Mouse (Mus musculus): ENCODE results near the gene Pfkp. TPM values are rescaled to one million over a fixed set of nuclear protein-coding genes. Genes with fewer than 3 reads are reported as not detected.

Pfkp gene
- polyA plus RNA-seq, 1 experiment from 2014 or later, result 10.2 TPM

DNA sequence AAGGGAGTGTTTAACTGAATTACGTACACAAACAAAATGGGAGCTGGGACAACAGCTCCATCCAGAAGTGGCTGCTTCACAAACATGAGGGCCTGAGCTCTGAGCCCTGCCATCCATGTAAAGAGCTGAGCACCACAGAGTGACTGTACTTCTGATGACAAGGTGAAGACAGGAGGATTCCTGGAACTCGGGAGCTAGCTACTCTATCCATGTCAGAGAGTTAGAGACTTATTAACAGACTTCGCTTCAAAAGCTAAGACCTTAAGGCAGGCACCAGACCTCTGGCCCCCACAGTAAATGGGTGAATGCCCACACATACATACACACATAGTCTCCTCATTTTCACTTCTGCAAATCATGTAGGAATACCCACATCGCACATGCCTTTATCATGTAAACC lies 11.6 kb downstream of the Pfkp start:
- H3K36me3 ChIP-seq, result no peaks in the 10 kb centered on the region
- no peak overlapping the region for H3K27ac ChIP-seq
- H3K9ac ChIP-seq (replicated peaks), result no peak overlapping the region
- no peaks in the 10 kb centered on the region for H3K9me3 ChIP-seq
- no peaks in the 10 kb centered on the region for H3K27me3 ChIP-seq
- no peak for ATAC-seq (ENCODE audit: insufficient number of reproducible peaks, insufficient read depth, low FRiP score, low TSS enrichment, low read depth)
- no peak overlapping the region for H3K4me2 ChIP-seq
- H3K4me3 ChIP-seq (replicated peaks), result no peak overlapping the region
- 87% methylated on average over 4 of the region's 4 CpGs for WGBS
- H3K4me1 ChIP-seq (replicated peaks), result peaks cover 27% of the 10 kb centered on the region

DNA sequence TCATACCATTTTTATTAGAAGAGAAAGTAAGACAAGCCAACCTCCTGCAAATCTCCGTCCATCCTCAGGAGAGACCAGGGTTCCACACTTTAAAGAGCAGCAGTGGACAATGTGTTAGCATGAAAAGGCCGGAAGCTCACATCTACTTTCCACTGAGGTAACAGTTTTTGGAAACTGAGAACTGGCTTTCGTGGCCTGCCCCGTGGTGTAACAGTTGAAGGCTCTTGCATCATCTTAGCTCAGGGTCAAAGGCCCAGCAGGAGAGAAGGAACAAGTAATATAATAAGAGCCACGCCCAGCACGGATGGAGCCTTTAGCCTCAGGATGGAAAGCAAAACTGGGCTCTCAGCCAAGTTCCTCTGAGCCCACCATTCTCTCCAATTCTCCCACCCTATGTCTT lies 12.1 kb downstream of the Pfkp start:
- Histone ChIP-seq H3K27me3 (no peaks in the 10 kb centered on the region), H3K9me3 (no peaks in the 10 kb centered on the region), H3K4me3 (replicated peaks) (no peak overlapping the region), H3K27ac (no peak overlapping the region), H3K4me1 (replicated peaks) (peaks cover 32% of the 10 kb centered on the region), H3K36me3 (no peaks in the 10 kb centered on the region), H3K4me2 (no peak overlapping the region), H3K9ac (replicated peaks) (no peak overlapping the region)
- ATAC-seq (ENCODE audit: insufficient number of reproducible peaks, insufficient read depth, low FRiP score, low TSS enrichment, low read depth), result no peak
- WGBS, result 75% methylated on average over 6 of the region's 6 CpGs

DNA sequence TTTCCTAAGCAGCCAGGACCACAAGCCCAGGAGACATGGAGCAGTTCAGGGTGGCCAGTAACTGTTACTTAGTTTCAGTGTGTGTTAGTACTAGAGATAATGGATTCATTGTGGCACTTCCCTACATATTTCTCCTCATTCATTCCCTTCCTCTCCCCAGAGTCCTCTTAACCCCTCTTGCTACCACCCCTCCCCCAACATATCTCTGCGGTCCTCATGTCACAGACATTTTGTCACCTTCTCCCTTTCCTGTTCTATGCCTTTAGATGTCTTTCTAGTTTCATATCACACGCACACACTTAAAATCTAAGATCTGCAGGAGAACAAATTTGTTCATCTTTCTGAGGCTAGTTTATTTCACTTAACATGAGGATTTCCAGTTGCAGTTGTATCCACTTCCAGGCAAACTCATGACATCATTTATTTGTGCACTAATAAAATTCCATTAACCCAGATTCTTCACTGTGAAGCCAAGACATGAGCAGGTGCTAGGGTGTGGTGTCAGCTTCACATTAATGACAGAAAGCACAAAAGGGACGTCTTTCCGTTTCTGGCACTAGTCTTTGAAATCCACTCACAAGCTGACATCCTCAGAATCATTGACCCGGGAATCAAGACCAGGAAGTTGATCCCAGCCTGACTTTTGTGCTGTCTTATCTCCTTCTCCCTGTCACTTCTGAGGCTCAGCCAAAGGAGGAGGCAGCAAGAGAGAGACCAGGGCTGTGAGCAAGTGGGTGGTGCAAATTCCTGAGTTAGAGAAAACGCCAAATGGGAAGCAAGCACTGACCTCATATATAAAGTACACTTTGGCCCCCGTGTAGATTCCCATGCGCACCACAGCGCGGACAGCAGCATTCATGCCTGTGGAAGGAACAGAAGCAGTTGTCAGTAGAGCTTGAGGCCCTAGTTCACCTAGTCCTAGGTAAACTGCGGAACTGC lies 13.2 kb downstream of the Pfkp start:
- H3K9me3 ChIP-seq, result no peaks in the 10 kb centered on the region
- H3K4me1 ChIP-seq (replicated peaks), result peaks cover 32% of the 10 kb centered on the region
- WGBS, result 72% methylated on average over 11 of the region's 11 CpGs

DNA sequence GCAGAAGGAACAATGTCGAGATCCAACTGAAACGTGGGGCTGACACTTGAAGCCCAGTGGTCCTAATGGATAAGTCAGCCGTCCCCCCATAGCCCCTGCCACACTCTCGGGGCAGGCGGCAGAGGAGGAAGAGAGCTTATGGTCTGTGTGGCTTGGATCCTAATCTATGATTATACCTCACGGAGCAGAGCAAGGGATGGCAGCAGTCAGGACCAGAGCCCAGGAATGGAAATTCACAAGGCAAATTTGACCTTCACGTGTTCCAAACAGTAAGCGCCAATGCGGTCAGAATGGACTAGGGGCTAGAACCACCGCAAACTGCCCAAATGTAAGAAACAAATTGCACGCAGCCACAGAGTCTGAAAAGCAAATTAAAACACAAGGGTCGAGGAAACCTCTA lies 14.5 kb downstream of the Pfkp start:
- Histone ChIP-seq H3K9me3 (no peaks in the 10 kb centered on the region), H3K27ac (no peak overlapping the region), H3K36me3 (no peaks in the 10 kb centered on the region), H3K4me3 (replicated peaks) (no peak overlapping the region), H3K4me1 (replicated peaks) (peaks cover 43% of the 10 kb centered on the region), H3K4me2 (no peak overlapping the region), H3K27me3 (no peaks in the 10 kb centered on the region), H3K9ac (replicated peaks) (no peak overlapping the region)
- ATAC-seq (ENCODE audit: insufficient number of reproducible peaks, insufficient read depth, low FRiP score, low TSS enrichment, low read depth), result no peak
- WGBS, result 74% methylated on average over 12 of the region's 12 CpGs

More for the DNA sequence above, 13.2 kb downstream of the Pfkp start:
- no peak overlapping the region for H3K4me2 ChIP-seq
- ATAC-seq (ENCODE audit: insufficient number of reproducible peaks, insufficient read depth, low FRiP score, low TSS enrichment, low read depth), result no peak
- H3K9ac ChIP-seq (replicated peaks), result no peak overlapping the region
- no peak overlapping the region for H3K27ac ChIP-seq
- H3K36me3 ChIP-seq, result no peaks in the 10 kb centered on the region
- H3K4me3 ChIP-seq (replicated peaks), result no peak overlapping the region
- no peaks in the 10 kb centered on the region for H3K27me3 ChIP-seq

DNA sequence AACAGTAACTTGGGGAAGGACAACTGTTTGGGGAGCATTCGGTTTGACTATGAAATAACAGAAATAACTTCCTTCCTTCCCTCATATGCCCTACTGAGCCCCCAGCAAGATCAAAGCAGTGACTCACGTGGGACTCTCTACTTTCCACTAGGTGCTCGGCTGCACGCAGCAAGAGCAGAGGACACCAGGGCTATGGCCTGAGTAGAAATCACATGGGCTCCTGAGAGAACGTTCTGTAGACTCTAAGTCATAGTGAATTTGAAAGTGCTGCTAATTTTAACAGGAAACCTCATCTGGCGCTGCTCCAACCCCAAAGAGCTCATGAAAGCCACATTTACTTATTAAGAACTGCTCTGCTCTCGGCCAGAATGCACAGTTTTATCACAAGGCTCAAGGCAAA lies 15.1 kb downstream of the Pfkp start:
- H3K4me2 ChIP-seq, result no peak overlapping the region
- peaks cover 45% of the 10 kb centered on the region for H3K4me1 ChIP-seq (replicated peaks)
- 37% methylated on average over 7 of the region's 7 CpGs for WGBS
- H3K36me3 ChIP-seq, result no peaks in the 10 kb centered on the region
- no peaks in the 10 kb centered on the region for H3K9me3 ChIP-seq
- H3K9ac ChIP-seq (replicated peaks), result no peak overlapping the region
- 0 out of 2 replicates have a peak overlapping the region, but pooled peaks have one; percentile 4 for H3K27ac ChIP-seq
- no peaks in the 10 kb centered on the region for H3K27me3 ChIP-seq
- no peak overlapping the region for H3K4me3 ChIP-seq (replicated peaks)
- no peak for ATAC-seq (ENCODE audit: insufficient number of reproducible peaks, insufficient read depth, low FRiP score, low TSS enrichment, low read depth)

DNA sequence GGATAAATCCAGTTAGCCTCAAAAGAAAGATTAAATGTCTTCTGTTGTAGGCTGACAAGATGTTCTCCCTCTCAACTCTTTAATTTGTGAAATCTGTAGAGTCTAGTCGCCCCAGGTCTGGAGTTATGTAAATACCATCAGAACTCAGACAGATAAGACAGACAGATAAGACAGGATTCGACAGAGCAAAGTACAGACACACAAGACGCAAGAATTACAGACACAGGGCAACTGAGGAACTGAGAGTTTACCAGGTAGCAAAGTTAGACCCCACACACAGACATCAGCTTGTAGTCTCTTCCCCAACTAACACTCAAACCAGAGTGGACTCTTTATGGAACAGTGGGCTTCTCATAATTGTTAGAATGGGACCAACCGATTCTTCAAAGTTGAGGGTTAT lies 15.6 kb downstream of the Pfkp start:
- no peaks in the 10 kb centered on the region for H3K36me3 ChIP-seq
- H3K9ac ChIP-seq (replicated peaks), result no peak overlapping the region
- no peaks in the 10 kb centered on the region for H3K27me3 ChIP-seq
- no peaks in the 10 kb centered on the region for H3K9me3 ChIP-seq
- H3K4me1 ChIP-seq (replicated peaks), result peaks cover 45% of the 10 kb centered on the region
- WGBS, result 70% methylated on average over 4 of the region's 4 CpGs
- H3K4me2 ChIP-seq, result no peak overlapping the region
- no peak for ATAC-seq (ENCODE audit: insufficient number of reproducible peaks, insufficient read depth, low FRiP score, low TSS enrichment, low read depth)
- H3K4me3 ChIP-seq (replicated peaks), result no peak overlapping the region
- peak overlapping the region; percentile 4; the same call in 1 of the 2 replicates for H3K27ac ChIP-seq

DNA sequence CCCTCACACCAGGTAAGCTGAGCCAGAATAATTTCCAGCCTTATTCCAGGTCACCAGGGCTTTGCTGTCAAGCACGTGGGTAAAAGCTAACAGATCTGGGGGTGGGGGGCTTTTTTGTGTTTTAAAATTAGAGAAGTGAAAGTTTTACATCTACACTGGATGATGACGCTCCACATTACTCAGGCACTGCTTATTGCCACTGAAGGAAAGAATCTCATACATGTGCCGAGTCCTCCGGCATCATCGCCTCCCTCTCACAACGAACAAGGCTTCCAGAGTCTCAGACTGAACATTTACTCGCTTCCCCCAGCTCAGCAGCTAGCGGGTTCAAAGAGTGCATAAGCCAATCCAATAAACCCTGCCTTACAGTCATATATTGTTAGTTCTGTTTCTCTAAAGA lies 16.1 kb downstream of the Pfkp start:
- Histone ChIP-seq H3K36me3 (no peaks in the 10 kb centered on the region), H3K4me2 (no peak overlapping the region), H3K27ac (peak overlapping the region; percentile 4; the same call in 1 of the 2 replicates), H3K9ac (replicated peaks) (no peak overlapping the region), H3K27me3 (no peaks in the 10 kb centered on the region), H3K4me1 (replicated peaks) (peaks cover 45% of the 10 kb centered on the region), H3K9me3 (no peaks in the 10 kb centered on the region), H3K4me3 (replicated peaks) (no peak overlapping the region)
- 54% methylated on average over 8 of the region's 8 CpGs for WGBS
- no peak for ATAC-seq (ENCODE audit: insufficient number of reproducible peaks, insufficient read depth, low FRiP score, low TSS enrichment, low read depth)

DNA sequence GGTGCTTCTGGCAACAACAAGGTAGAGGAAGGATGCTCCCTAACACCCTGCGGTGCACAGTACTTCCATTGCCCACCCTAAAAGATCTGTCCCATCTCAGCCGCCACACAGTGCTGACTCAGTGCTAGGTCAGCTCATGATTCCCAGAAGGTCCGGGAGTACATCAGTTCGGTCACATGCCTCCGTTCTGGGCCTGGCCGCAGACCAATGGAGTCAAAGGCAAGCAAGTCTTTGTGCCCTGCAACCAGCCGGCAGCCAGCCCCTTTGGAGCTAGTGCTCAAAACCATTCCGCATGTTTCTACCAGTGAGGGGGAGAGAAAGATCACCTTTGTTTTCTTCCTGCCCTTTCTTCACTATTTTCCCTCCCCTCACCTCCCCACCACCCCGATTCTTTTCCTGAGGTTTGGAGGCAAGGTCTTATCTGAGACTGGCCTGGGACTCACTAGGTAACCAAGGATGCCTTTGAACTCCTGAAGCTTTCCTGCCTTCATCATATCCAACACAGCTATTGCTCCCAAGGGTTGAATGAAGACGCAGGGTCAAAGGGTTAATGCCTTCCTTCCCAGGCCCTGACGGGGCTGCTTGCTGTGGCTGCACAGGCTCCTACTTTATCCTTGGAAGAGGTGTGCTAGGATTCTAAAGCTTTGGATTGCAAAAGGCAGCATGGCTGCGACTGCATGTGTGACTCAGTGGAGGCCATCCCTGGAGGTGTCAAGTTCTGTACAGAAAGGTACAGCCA lies 16.6 kb downstream of the Pfkp start:
- 66% methylated on average over 12 of the region's 12 CpGs for WGBS
- Histone ChIP-seq H3K27ac (peak overlapping the region; percentile 4; the same call in 1 of the 2 replicates), H3K4me1 (replicated peaks) (peaks cover 45% of the 10 kb centered on the region)

DNA sequence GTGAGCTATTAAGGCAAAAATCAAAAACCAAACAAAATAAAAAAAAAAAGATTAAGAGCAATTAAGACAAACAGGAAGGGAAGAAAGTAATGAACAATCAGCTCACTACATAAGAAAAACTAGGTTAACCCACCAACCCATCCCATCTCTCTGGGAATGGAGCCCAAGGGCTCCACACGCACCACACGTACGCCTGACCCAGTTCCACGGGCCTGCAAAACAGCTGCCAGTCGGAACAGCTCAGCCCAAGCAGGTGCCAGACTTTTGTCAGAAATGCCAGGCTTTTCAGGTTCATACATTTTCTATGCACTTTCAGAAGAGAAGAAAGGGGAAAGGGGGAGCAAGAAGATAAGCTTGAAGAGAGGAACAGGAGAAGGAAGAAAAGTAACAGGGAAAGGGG lies 17.9 kb downstream of the Pfkp start:
- Histone ChIP-seq H3K4me3 (replicated peaks) (no peak overlapping the region), H3K36me3 (no peaks in the 10 kb centered on the region), H3K4me2 (no peak overlapping the region), H3K9ac (replicated peaks) (no peak overlapping the region), H3K27me3 (no peaks in the 10 kb centered on the region), H3K4me1 (replicated peaks) (peaks cover 45% of the 10 kb centered on the region), H3K27ac (no peak overlapping the region), H3K9me3 (no peaks in the 10 kb centered on the region)
- ATAC-seq (ENCODE audit: insufficient number of reproducible peaks, insufficient read depth, low FRiP score, low TSS enrichment, low read depth), result no peak
- 89% methylated on average over 5 of the region's 5 CpGs for WGBS

More for the DNA sequence above, 16.6 kb downstream of the Pfkp start:
- Histone ChIP-seq H3K9me3 (no peaks in the 10 kb centered on the region), H3K9ac (replicated peaks) (no peak overlapping the region), H3K4me2 (no peak overlapping the region), H3K4me3 (replicated peaks) (no peak overlapping the region), H3K36me3 (no peaks in the 10 kb centered on the region), H3K27me3 (no peaks in the 10 kb centered on the region)
- ATAC-seq (ENCODE audit: insufficient number of reproducible peaks, insufficient read depth, low FRiP score, low TSS enrichment, low read depth), result no peak

DNA sequence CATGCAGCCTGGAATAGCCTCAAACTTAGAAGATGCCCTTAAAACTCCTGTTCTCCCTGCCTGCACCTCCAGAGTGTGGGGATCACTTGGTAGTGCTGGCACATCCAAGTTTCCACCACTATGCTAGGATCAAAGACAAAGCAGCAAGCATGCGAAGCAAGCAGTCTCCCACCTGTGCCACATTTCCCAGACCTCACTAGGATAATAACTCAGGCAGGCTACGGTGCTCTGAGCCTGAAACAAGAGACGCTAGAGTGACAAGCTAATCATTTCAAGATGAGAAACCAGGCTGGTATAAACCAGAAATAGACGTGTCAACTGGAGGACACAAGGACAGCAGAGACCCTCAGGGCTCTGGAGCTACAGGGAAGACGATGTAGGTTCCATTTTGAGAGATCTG lies 18.6 kb downstream of the Pfkp start:
- no peaks in the 10 kb centered on the region for H3K9me3 ChIP-seq
- no peak overlapping the region for H3K27ac ChIP-seq
- ATAC-seq (ENCODE audit: insufficient number of reproducible peaks, insufficient read depth, low FRiP score, low TSS enrichment, low read depth), result no peak
- no peaks in the 10 kb centered on the region for H3K27me3 ChIP-seq
- no peak overlapping the region for H3K4me3 ChIP-seq (replicated peaks)
- H3K4me2 ChIP-seq, result no peak overlapping the region
- 10% methylated on average over 5 of the region's 5 CpGs for WGBS
- H3K9ac ChIP-seq (replicated peaks), result no peak overlapping the region
- H3K4me1 ChIP-seq (replicated peaks), result peaks cover 43% of the 10 kb centered on the region
- H3K36me3 ChIP-seq, result no peaks in the 10 kb centered on the region

DNA sequence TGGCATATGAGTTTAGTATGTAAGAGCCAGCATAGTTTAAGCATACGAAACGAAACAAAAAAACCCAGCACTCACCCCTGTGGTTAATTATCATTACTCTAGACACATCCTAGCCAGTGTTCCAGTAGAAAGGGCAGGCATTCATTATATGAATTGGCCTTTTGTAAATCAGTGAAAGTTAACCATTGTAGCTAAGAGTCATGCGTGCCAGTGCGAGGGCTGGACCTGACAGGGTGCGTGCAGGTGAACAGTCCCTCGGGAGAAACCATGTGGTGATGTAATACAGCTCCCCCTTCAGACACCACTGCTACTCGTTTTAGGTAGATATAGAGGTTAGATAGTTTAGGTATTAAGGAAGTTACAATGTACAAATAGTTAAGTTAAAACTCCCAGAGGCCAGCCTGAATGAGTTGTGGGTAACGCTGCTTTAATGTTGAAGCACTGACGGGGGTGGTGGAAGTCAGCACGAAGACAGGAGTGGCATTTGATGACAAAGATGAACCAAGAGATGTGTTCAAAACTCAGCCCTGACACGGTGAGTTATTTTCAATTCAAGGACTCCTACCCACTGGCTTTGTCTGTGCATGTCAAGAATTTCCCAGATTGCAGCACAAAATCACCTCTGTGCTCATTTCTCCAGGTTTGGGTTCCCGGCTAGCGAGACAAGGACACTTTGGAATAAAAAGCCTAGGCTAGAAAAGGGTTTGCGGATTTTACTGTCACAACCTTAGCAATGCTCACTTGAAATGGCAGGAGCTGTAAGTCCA lies 19.4 kb downstream of the Pfkp start:
- no peaks in the 10 kb centered on the region for H3K27me3 ChIP-seq
- no peak overlapping the region for H3K4me2 ChIP-seq

More for the DNA sequence above, 19.4 kb downstream of the Pfkp start:
- H3K4me3 ChIP-seq (replicated peaks), result no peak overlapping the region
- WGBS, result 82% methylated on average over 14 of the region's 14 CpGs
- no peaks in the 10 kb centered on the region for H3K9me3 ChIP-seq
- no peak overlapping the region for H3K27ac ChIP-seq
- no peak for ATAC-seq (ENCODE audit: insufficient number of reproducible peaks, insufficient read depth, low FRiP score, low TSS enrichment, low read depth)
- peaks cover 40% of the 10 kb centered on the region for H3K4me1 ChIP-seq (replicated peaks)
- H3K36me3 ChIP-seq, result no peaks in the 10 kb centered on the region
- H3K9ac ChIP-seq (replicated peaks), result no peak overlapping the region

Data from limb, embryonic 12.5 days (tissue).